In genomic region chr10:62919925-62920765, GRCm38 (mm10) we compare ENCODE assay signal across 8 mouse cellular contexts. TPM values are rescaled to one million over a fixed set of nuclear protein-coding genes. Genes with fewer than 3 reads are reported as not detected.
A peak's percentile ranks its signal among the peaks of the same experiment; 100 is the strongest.
DNase-seq lines count a peak whose midpoint lies in the region; ATAC-seq lines count a peak whose summit lies in the region.

Slc25a16 (plus strand) TSS chr10:62920633.

- ATAC-seq in hindbrain, embryonic 11.5 days (ENCODE audit: low FRiP score), result peak; percentile 97

- no peaks in the 10 kb centered on the region for H3K9me3 ChIP-seq in hindbrain, embryonic 11.5 days (ENCODE audit: control insufficient read depth, low read length)

- H3K27ac ChIP-seq in hindbrain, embryonic 11.5 days (ENCODE audit: low read depth, low read length), result peak within 1 kb of the TSS; percentile 71; the same call in 1 of the 2 replicates

- DNase-seq in Muller cell, postnatal 12 days (ENCODE audit: inconsistent ontology term), result peak; percentile 96
- peak; percentile 94 for DNase-seq in cerebellum, adult 9-11 months
- DNase-seq in frontal cortex, adult 2 months (ENCODE audit: extremely low spot score in 1 of 2, low spot score in 1 of 2), result peak; percentile 77 to 93
- peak; percentile 99 for DNase-seq in hindbrain, embryonic 11.5 days (ENCODE audit: low spot score)
- DNase-seq in layer of hippocampus, postnatal 10 days (ENCODE audit: low spot score in 2 of 2), result peak; percentile 96 to 98
- DNase-seq in lung, postnatal 10 days, result peak; percentile 95
- DNase-seq in ovary, postnatal 36 days (ENCODE audit: low spot score), result peak; percentile 93
- DNase-seq in thymus, postnatal 25 days, result peak; percentile 91

- H3K4me1 ChIP-seq in hindbrain, embryonic 11.5 days (replicated peaks; ENCODE audit: control insufficient read depth, insufficient read depth, low read length), result no peaks in the 10 kb centered on the region

- 7% methylated on average over 49 of the region's 50 CpGs for WGBS in hindbrain, embryonic 11.5 days

- H3K9ac ChIP-seq in hindbrain, embryonic 11.5 days (ENCODE audit: low read depth, low read length), result peak within 1 kb of the TSS; percentile 92

- peak within 1 kb of the TSS; percentile 79 for H3K4me2 ChIP-seq in hindbrain, embryonic 11.5 days (replicated peaks; ENCODE audit: low read depth, low read length)

- H3K4me3 ChIP-seq in hindbrain, embryonic 11.5 days (ENCODE audit: low read depth, low read length), result peak within 1 kb of the TSS; percentile 95

- H3K27me3 ChIP-seq in hindbrain, embryonic 11.5 days (ENCODE audit: control insufficient read depth, insufficient read depth, low read length), result no peaks in the 10 kb centered on the region

- H3K36me3 ChIP-seq in hindbrain, embryonic 11.5 days (ENCODE audit: control insufficient read depth, insufficient read depth, low read length), result no peaks in the 10 kb centered on the region

RNA-seq across cellular contexts. Expression of gene Slc25a16, which starts in this region (rescaled TPM):
- 34.4 and 37.9 TPM in 2 replicates for polyA plus RNA-seq in frontal cortex, adult 2 months (2012; rRNA removed)
- 11.6 and 12.9 TPM in 2 replicates for polyA plus RNA-seq in hindbrain, embryonic 11.5 days (2014; fragmentation: Nextera tagmentation; extraction: Ambion mirVana)
- total RNA-seq in layer of hippocampus, postnatal 10 days (2021), result 10 to 100 TPM; 37.2 to 37.9 TPM

Comparison
In these comparisons a context has a peak if more than half of its experiments do, and no peak if none do; other contexts are left out.
1. Peak in every context shown above with its lines: DNase-seq, ATAC-seq, H3K4me3 ChIP-seq and H3K27ac ChIP-seq.